Mouse (Mus musculus) brain, embryonic 14.5 days (tissue): ENCODE data around the gene Paqr7.

Experiments
- CTCF ChIP-seq: fragments of 200-500 bp; IDR thresholded peaks from 2 replicates; pipeline ENCODE4 v1.5.1; 2012; ENCODE audit warnings: inconsistent platforms, mild to moderate bottlenecking, moderate library complexity, borderline replicate concordance; ENCODE audit not compliant: insufficient read depth, insufficient read length; ENCODE audit errors: extremely low read depth
- POLR2A ChIP-seq: fragments of 200-500 bp; IDR thresholded peaks from 2 replicates; pipeline ENCODE4 v1.6.1; 2012; ENCODE audit warnings: mild to moderate bottlenecking, inconsistent platforms, borderline replicate concordance; ENCODE audit not compliant: poor library complexity, insufficient read depth, insufficient read length, severe bottlenecking; ENCODE audit errors: extremely low read depth

DNA sequence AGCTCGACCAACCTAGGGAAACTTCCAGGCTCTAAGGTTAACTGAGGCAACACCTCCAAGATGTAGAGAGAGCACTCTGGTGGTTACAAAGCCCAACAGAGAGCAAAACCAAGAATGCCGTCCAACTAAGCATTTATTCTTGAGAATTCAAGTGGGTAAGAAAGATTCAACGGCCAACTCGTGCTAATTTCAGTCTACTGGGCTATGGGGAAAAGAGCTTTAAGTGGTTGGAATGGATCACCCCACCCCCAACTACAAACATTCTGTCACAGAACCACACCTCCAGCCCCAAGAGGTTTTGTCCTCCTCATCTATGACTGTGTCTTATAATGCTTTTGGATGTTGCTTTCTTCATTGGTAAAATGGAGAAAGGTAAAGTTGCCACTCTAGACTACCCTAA is 36.4 kb downstream of the Paqr7 start:
- no peak for TF ChIP-seq CTCF
- no peak for TF ChIP-seq POLR2A
